Mouse (Mus musculus) lung, adult 2 months (tissue): Measurements from ENCODE around the gene Fbxo31.

ENCODE experiments used
- CTCF ChIP-seq: fragments of 200-500 bp; IDR thresholded peaks from 2 replicates; pipeline ENCODE4 v1.5.1; 2011; ENCODE audit warnings: mild to moderate bottlenecking, low read length, control low read depth; ENCODE audit not compliant: insufficient read depth
- POLR2A ChIP-seq: fragments of 200-500 bp; IDR thresholded peaks from 2 replicates; pipeline ENCODE4 v1.6.1; 2011; ENCODE audit warnings: low read depth, mild to moderate bottlenecking, control low read depth, low read length, borderline replicate concordance; ENCODE audit errors: extremely low read depth

DNA sequence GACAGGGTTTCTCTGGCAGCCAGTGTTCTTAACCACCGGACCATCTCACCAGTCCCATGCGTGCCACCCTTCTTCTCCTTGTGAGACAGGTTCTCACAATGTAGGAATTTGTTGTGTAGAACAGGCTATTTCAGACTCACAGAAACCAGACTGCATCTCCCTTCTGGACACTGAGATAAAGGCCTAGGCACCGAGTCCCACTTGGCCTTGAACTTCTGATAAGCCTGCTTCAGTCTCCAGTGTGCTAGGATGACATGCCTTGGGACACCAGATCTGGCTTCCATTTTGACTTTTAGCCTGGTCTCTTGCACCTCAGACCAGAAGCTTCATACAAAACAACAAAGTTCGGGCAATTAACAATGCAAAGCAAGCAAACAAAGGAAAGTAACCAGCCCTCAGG is 10.1 kb upstream of the Fbxo31 start:
- TF ChIP-seq CTCF (no peak), POLR2A (no peak)
